In genomic region chr14:32682536-32682935, GRCm38 (mm10) we compare ENCODE assay signal across 20 mouse cellular contexts. TPM values are rescaled to one million over a fixed set of nuclear protein-coding genes. Genes with fewer than 3 reads are reported as not detected.
A peak's percentile ranks its signal among the peaks of the same experiment; 100 is the strongest.
DNase-seq lines count a peak whose midpoint lies in the region; TF ChIP-seq lines count a peak whose summit lies in the region.
"Had no signal": no experiment of that assay in that cellular context is flagged by ENCODE, and none has a peak within 500 bp of the region (broad histone marks: within the 10 kb centered on the region; RNA-seq: fewer than 3 reads in every experiment).

No protein-coding gene starts in this region.

- peak overlapping the region; percentile 23; the same call in 1 of the 2 replicates for H3K27ac ChIP-seq in heart, embryonic 10.5 days
- peak overlapping the region; percentile 39; the same call in 1 of the 2 replicates for H3K27ac ChIP-seq in layer of hippocampus, adult 2 months
- H3K27ac ChIP-seq: embryonic facial prominence, embryonic 12.5 days; forebrain, embryonic 13.5 days; hindbrain, embryonic 13.5 days; kidney, embryonic 15.5 days; left cerebral cortex, adult 2 months; midbrain, embryonic 15.5 days; stomach, embryonic 15.5 days had no signal

- no peaks in the 10 kb centered on the region for H3K9me3 ChIP-seq in heart, embryonic 10.5 days
- H3K9me3 ChIP-seq: embryonic facial prominence, embryonic 12.5 days; forebrain, embryonic 13.5 days; hindbrain, embryonic 13.5 days; kidney, embryonic 15.5 days; midbrain, embryonic 15.5 days; stomach, embryonic 15.5 days had no signal

- no peak for TF ChIP-seq POLR2A in myocyte (IDR thresholded peaks at IDR 0.05; ENCODE audit: insufficient read length, low read depth)

- no peak for TF ChIP-seq CTCF in layer of hippocampus, adult 2 months (conservative IDR thresholded peaks at IDR 0.05)

- H3K36me3 ChIP-seq in heart, embryonic 10.5 days, result no peaks in the 10 kb centered on the region
- H3K36me3 ChIP-seq in myocyte (ENCODE audit: control insufficient read depth, insufficient read depth), result no peaks in the 10 kb centered on the region
- H3K36me3 ChIP-seq: embryonic facial prominence, embryonic 12.5 days; hindbrain, embryonic 13.5 days; kidney, embryonic 15.5 days; midbrain, embryonic 15.5 days; stomach, embryonic 15.5 days had no signal

- H3K4me1 ChIP-seq in heart, embryonic 10.5 days, result peaks cover 73% of the 10 kb centered on the region

- H3K4me2 ChIP-seq in myocyte (ENCODE audit: low read depth), result peak overlapping the region; percentile 7
- H3K4me2 ChIP-seq: forebrain, embryonic 13.5 days; hindbrain, embryonic 13.5 days; midbrain, embryonic 15.5 days; stomach, embryonic 15.5 days had no signal

- DNase-seq in adrenal gland, postnatal 10 days, result peak; percentile 41
- DNase-seq in adrenal gland, adult 18-20 months (ENCODE audit: low spot score in 2 of 2), result no peak
- DNase-seq in heart, embryonic 10.5 days (ENCODE audit: low spot score), result no peak
- DNase-seq in heart, adult 9 months (ENCODE audit: low spot score in 2 of 2), result no peak
- DNase-seq in layer of hippocampus, adult 2 months (ENCODE audit: low spot score in 2 of 2), result no peak
- DNase-seq in layer of hippocampus, postnatal 36 days, result no peak
- no peak for DNase-seq in kidney, postnatal 10 days
- DNase-seq: cerebellum, adult 9-11 months; thymus, postnatal 25 days had no signal

- peaks cover 6% of the 10 kb centered on the region; the same call in 1 of the 2 replicates for H3K27me3 ChIP-seq in heart, embryonic 10.5 days (ENCODE audit: insufficient read depth, poor library complexity, severe bottlenecking)
- H3K27me3 ChIP-seq in myocyte (ENCODE audit: control insufficient read depth, insufficient read depth, insufficient read length), result peaks cover 41% of the 10 kb centered on the region
- H3K27me3 ChIP-seq: embryonic facial prominence, embryonic 12.5 days; forebrain, embryonic 13.5 days; midbrain, embryonic 15.5 days; stomach, embryonic 15.5 days had no signal

- H3ac ChIP-seq in myocyte (ENCODE audit: control insufficient read depth, insufficient read length), result no peak overlapping the region

- peak overlapping the region; percentile 58 for H3K4me3 ChIP-seq in heart, embryonic 10.5 days
- no peak overlapping the region for H3K4me3 ChIP-seq in layer of hippocampus, adult 2 months
- H3K4me3 ChIP-seq in myocyte, result no peak overlapping the region
- H3K4me3 ChIP-seq: embryonic facial prominence, embryonic 12.5 days; erythroblast, embryonic 14.5 days; forebrain, embryonic 13.5 days; hindbrain, embryonic 13.5 days; kidney, embryonic 15.5 days; left cerebral cortex, adult 2 months; midbrain, embryonic 15.5 days; stomach, embryonic 15.5 days had no signal

- 86% methylated on average over 12 of the region's 12 CpGs for WGBS in heart, embryonic 10.5 days

- no peaks in the 10 kb centered on the region for H3K79me2 ChIP-seq in myocyte (ENCODE audit: control insufficient read depth, insufficient read depth)

TF ChIP-seq in myocyte, 11 proteins besides CTCF, POLR2A, EP300 and RAD21:
- TF ChIP-seq REST (IDR thresholded peaks at IDR 0.05; ENCODE audit: insufficient read depth, insufficient read length) (no peak), SRF (IDR thresholded peaks at IDR 0.05; ENCODE audit: control insufficient read depth, insufficient read length, low read depth) (no peak), MAX (IDR thresholded peaks at IDR 0.05; ENCODE audit: low read depth) (no peak), USF1 (IDR thresholded peaks at IDR 0.05; ENCODE audit: low read depth) (no peak), MYOD1 (IDR thresholded peaks at IDR 0.05; ENCODE audit: control insufficient read depth in 1 of 3, insufficient read length in 2 of 3, low read depth in 2 of 3) (no peak), MYOG (IDR thresholded peaks at IDR 0.05; ENCODE audit: control insufficient read depth in 1 of 3, insufficient read depth in 1 of 3, insufficient read length in 2 of 3, low read depth in 2 of 3) (no peak), TCF12 (IDR thresholded peaks at IDR 0.05; ENCODE audit: insufficient read depth, poor library complexity, severe bottlenecking) (no peak), TCF3 (IDR thresholded peaks at IDR 0.05; ENCODE audit: insufficient read length, low read depth) (no peak), CEBPB (IDR thresholded peaks at IDR 0.05; ENCODE audit: insufficient read depth, poor library complexity, severe bottlenecking) (no peak), POLR2AphosphoS2 (IDR thresholded peaks at IDR 0.05; ENCODE audit: insufficient read length, low read depth) (no peak), E2F4 (IDR thresholded peaks at IDR 0.05; ENCODE audit: insufficient read depth) (no peak)

RNA-seq across cellular contexts. Expression of gene 3425401B19Rik, which starts 2.6 kb away (rescaled TPM):
- total RNA-seq in adrenal gland, postnatal 10 days (2021), result 10 to 100 TPM in 1 of 2 experiments, 1 to 10 TPM in 1; 5.6 to 19.6 TPM
- total RNA-seq in adrenal gland, adult 18-20 months (2021), result under 1 TPM in 1 of 2 experiments, not detected in 1; 0.22 TPM
- 7.2 and 16.6 TPM in 2 replicates for polyA plus RNA-seq in heart, embryonic 10.5 days (2016; fragmentation: Nextera tagmentation; extraction: Ambion mirVana)
- total RNA-seq in layer of hippocampus, adult 2 months (2021), result under 1 TPM; 0.15 to 0.17 TPM
- under 1 TPM in 1 of 2 experiments, not detected in 1; 0.15 TPM for total RNA-seq in layer of hippocampus, postnatal 36 days (2021)
- polyA plus RNA-seq in myocyte (2012; fragmentation: generic; extraction: Trizol), result 2.7 TPM
- total RNA-seq: megakaryocyte-erythroid progenitor cell, adult 5-6 weeks had no signal
- polyA plus RNA-seq: erythroblast, embryonic 14.5 days; forebrain, embryonic 13.5 days; liver, adult 2 months; midbrain, embryonic 15.5 days had no signal

Comparison
In these comparisons a context has a peak if more than half of its experiments do, and no peak if none do; other contexts are left out.
1. RNA of gene 3425401B19Rik, which starts 2.6 kb away (total RNA-seq): 5.6 to 19.6 TPM in adrenal gland, postnatal 10 days; 0.22 TPM in adrenal gland, adult 18-20 months, 0.15 to 0.17 TPM in layer of hippocampus, adult 2 months and 0.15 TPM in layer of hippocampus, postnatal 36 days; every median in the first group is over 4 times any median in the second.